Mouse (Mus musculus) CD4-positive, CD25-positive, alpha-beta regulatory T cell, adult 4 months (primary cell): Measurements from ENCODE around the gene Impdh2. TPM values are rescaled to one million over a fixed set of nuclear protein-coding genes. Genes with fewer than 3 reads are reported as not detected.

Experiments
- ATAC-seq: one replicate; pipeline ENCODE4 v1.8.0; 2017
- polyA plus RNA-seq, 2 experiments: library from polyadenylated mRNA; unstranded; fragments of 100-300 nt; shearing (Covaris generic); gene quantifications; one replicate each; pipeline ENCODE4 v1.2.1; 2017

Gene Impdh2
- polyA plus RNA-seq, 2 experiments from 2014 or later: 155 to 180 TPM

- no peak for ATAC-seq
Observed at GRCm38 (mm10) chr9:108608889-108609288, 48.8 kb downstream of the Impdh2 start.

GRCm38 (mm10) chr9:108611488-108611887, 51.4 kb downstream of the Impdh2 start:
- no peak for ATAC-seq

Other genes starting within 250 kb of the Impdh2 start
- 100 to 1,000 TPM; 464 to 565 TPM for gene Gpx1, start 221.4 kb upstream of the Impdh2 start, polyA plus RNA-seq
- gene Usp4, start 212.4 kb upstream of the Impdh2 start, polyA plus RNA-seq: 100 to 1,000 TPM; 102 to 155 TPM
- gene 1700102P08Rik, start 167.5 kb upstream of the Impdh2 start, polyA plus RNA-seq: 1 to 10 TPM in 1 of 2 experiments, not detected in 1; 1.6 TPM
- under 1 TPM in 1 of 2 experiments, not detected in 1; 0.11 TPM for gene Ccdc36, start 131.8 kb upstream of the Impdh2 start, polyA plus RNA-seq
- not detected for gene BC048562, start 123.8 kb upstream of the Impdh2 start, polyA plus RNA-seq
- 10 to 100 TPM; 29.9 to 39.2 TPM for gene Ccdc71, start 99.8 kb upstream of the Impdh2 start, polyA plus RNA-seq
- gene Klhdc8b, start 98.7 kb upstream of the Impdh2 start, polyA plus RNA-seq: 1 to 10 TPM; 1.6 to 2.2 TPM
- gene Lamb2, start 80.5 kb upstream of the Impdh2 start, polyA plus RNA-seq: under 1 TPM; 0.10 to 0.13 TPM
- 10 to 100 TPM; 15.1 to 16.6 TPM for gene Usp19, start 69.7 kb upstream of the Impdh2 start, polyA plus RNA-seq
- 100 to 1,000 TPM; 132 to 223 TPM for gene Qars, start 52.6 kb upstream of the Impdh2 start, polyA plus RNA-seq
- 10 to 100 TPM; 77.2 to 91.3 TPM for gene Qrich1, start 43.5 kb upstream of the Impdh2 start, polyA plus RNA-seq
- 10 to 100 TPM; 48.0 to 61.4 TPM for gene Ndufaf3, start 7.1 kb downstream of the Impdh2 start, polyA plus RNA-seq
- 10 to 100 TPM; 65.5 to 75.7 TPM for gene Dalrd3, start 9.6 kb downstream of the Impdh2 start, polyA plus RNA-seq
- gene Wdr6, start 18.5 kb downstream of the Impdh2 start, polyA plus RNA-seq: 10 to 100 TPM; 29.8 to 56.5 TPM
- 10 to 100 TPM in 1 of 2 experiments, 1 to 10 TPM in 1; 7.8 to 15.5 TPM for gene P4htm, start 37.4 kb downstream of the Impdh2 start, polyA plus RNA-seq
- gene Arih2, start 89.1 kb downstream of the Impdh2 start, polyA plus RNA-seq: 10 to 100 TPM; 61.3 to 92.7 TPM
- gene Slc25a20, start 101.8 kb downstream of the Impdh2 start, polyA plus RNA-seq: 10 to 100 TPM; 40.4 to 61.1 TPM
- 1 to 10 TPM; 3.7 to 6.7 TPM for gene Prkar2a, start 129.0 kb downstream of the Impdh2 start, polyA plus RNA-seq
- 10 to 100 TPM; 20.1 to 27.6 TPM for gene Ip6k2, start 223.5 kb downstream of the Impdh2 start, polyA plus RNA-seq
- 1 to 10 TPM; 7.5 to 7.8 TPM for gene Nckipsd, start 248.1 kb downstream of the Impdh2 start, polyA plus RNA-seq